Mouse (Mus musculus) kidney, adult 2 months (tissue): ENCODE measurements around the gene Chid1. TPM values are rescaled to one million over a fixed set of nuclear protein-coding genes. Genes with fewer than 3 reads are reported as not detected.
A peak's percentile ranks its signal among the peaks of the same experiment; 100 is the strongest.

Experiments used
- DNase-seq: peaks from one replicate; pipeline ENCODE4 v3.0.0; 2021
- H3K27ac ChIP-seq: fragments of 200-500 bp; 2 replicates; pipeline ENCODE4 v1.5.1; 2012; ENCODE audit warnings: low read depth, low read length, control low read depth, inconsistent platforms; ENCODE audit not compliant: insufficient read depth
- H3K27me3 ChIP-seq: fragments of 200-500 bp; replicated peaks from 2 replicates; pipeline ENCODE4 v1.6.1; 2012; ENCODE audit warnings: mild to moderate bottlenecking, moderate library complexity, low read length, inconsistent platforms; ENCODE audit not compliant: control insufficient read depth, insufficient read depth
- H3K36me3 ChIP-seq: fragments of 200-500 bp; 2 replicates; pipeline ENCODE4 v1.6.1; 2012; ENCODE audit warnings: mild to moderate bottlenecking, moderate library complexity, low read length, inconsistent platforms; ENCODE audit not compliant: control insufficient read depth, insufficient read depth
- H3K4me1 ChIP-seq: fragments of 200-500 bp; 2 replicates; pipeline ENCODE4 v1.6.1; 2011; ENCODE audit warnings: low read length; ENCODE audit not compliant: control insufficient read depth, insufficient read depth
- H3K4me3 ChIP-seq: fragments of 200-500 bp; 2 replicates; pipeline ENCODE4 v1.5.1; 2011; ENCODE audit warnings: mild to moderate bottlenecking, low read depth, low read length, control low read depth; ENCODE audit not compliant: insufficient read depth
- CTCF ChIP-seq: fragments of 200-500 bp; conservative IDR thresholded peaks from 2 replicates; pipeline ENCODE4 v1.5.1; 2011; ENCODE audit warnings: low read depth, mild to moderate bottlenecking, control low read depth, low read length, moderate library complexity, mixed read lengths; ENCODE audit not compliant: insufficient read depth, insufficient read length
- POLR2A ChIP-seq: fragments of 200-500 bp; IDR thresholded peaks from one replicate; pipeline ENCODE4 v1.6.1; 2011; ENCODE audit warnings: low read depth, low read length, control low read depth
- WGBS: fragments of 180-500 bp; shearing (Covaris S2); methylation state at CpG from one replicate; pipeline ENCODE4 v1.1.7; 2018; 5-methylcytosine and 5-hydroxymethylcytosine counted together
- polyA plus RNA-seq: library from polyadenylated mRNA; depleted of rRNA; stranded (reverse); fragments of >200 nt; gene quantifications from 2 replicates; pipeline ENCODE4 v1.2.3, GENCODE M21; 2012

The Chid1 gene
- polyA plus RNA-seq, 1 experiment, result 35.6 TPM

DNA sequence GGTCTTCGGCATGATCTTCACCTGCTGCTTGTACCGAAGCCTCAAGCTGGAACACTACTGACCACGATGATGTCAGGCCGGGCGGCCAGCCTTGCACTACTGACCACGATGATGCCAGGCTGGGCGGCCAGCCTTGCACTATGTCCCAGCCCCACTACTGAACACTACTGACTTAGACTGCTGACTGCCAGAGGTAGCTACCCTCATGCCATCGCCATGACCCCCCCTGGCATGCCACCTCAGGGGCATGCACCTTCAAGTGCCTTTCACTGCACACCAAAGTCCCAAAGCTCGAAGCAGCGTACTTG is 69.1 kb downstream of the Chid1 start:
- Histone ChIP-seq H3K4me1 (peaks cover 39% of the 10 kb centered on the region), H3K4me3 (no peak overlapping the region), H3K27me3 (no peaks in the 10 kb centered on the region), H3K36me3 (no peaks in the 10 kb centered on the region), H3K27ac (no peak overlapping the region)
- TF ChIP-seq CTCF, result no peak
- TF ChIP-seq POLR2A, result no peak
- DNase-seq, result no peak
- WGBS, result 84% methylated on average over 10 of the region's 10 CpGs

DNA sequence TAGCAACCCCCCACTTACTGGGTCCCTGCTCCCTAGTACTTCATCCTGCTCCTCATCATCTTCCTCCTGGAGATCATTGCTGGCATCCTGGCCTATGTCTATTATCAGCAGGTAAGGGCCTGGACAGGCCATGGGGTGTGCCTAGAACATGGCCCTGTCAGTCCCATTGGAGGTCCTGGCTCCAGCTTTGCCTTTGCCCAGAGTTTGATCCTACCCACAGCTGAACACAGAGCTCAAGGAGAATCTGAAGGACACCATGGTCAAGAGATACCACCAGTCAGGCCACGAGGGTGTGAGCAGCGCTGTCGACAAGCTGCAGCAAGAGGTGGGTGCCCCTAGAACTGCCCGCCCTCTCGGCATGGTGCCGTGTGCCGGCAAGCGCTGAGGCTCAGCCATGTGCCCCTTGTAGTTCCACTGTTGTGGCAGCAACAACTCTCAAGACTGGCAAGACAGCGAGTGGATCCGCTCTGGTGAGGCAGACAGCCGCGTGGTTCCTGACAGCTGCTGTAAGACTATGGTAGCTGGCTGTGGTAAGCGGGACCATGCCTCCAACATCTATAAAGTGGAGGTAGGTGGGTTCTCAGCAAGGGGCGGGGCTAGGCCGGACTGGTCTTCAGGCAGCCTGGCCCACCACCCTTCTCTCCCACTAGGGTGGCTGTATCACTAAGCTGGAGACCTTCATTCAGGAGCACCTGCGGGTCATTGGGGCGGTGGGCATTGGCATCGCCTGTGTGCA is 69.6 kb downstream of the Chid1 start:
- H3K36me3 ChIP-seq, result no peaks in the 10 kb centered on the region
- no peak for TF ChIP-seq CTCF
- TF ChIP-seq POLR2A, result no peak
- WGBS, result 85% methylated on average over 18 of the region's 18 CpGs
- DNase-seq, result no peak
- peaks cover 39% of the 10 kb centered on the region for H3K4me1 ChIP-seq
- H3K27ac ChIP-seq, result no peak overlapping the region
- H3K4me3 ChIP-seq, result no peak overlapping the region
- H3K27me3 ChIP-seq, result no peaks in the 10 kb centered on the region

DNA sequence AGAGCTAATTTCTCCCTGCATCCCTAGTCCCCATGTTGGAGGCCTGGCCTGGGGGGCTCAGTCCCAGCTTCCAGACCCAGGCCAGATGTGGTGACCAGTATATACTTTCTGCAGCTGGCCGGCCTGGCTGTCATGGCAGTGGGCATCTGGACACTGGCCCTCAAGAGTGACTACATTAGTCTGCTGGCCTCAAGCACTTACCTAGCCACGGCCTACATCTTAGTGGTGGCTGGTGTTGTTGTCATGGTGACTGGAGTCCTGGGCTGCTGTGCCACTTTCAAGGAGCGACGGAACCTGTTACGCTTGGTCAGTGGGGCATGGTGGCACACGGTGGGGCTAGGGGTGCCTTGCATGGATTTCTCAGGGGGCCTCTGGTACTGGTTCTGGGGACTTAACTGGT is 70.3 kb downstream of the Chid1 start:
- peak; percentile 54 for DNase-seq
- 52% methylated on average over 6 of the region's 6 CpGs for WGBS
- no peak overlapping the region for H3K4me3 ChIP-seq
- TF ChIP-seq POLR2A (no peak), CTCF (no peak)
- no peaks in the 10 kb centered on the region for H3K27me3 ChIP-seq
- H3K36me3 ChIP-seq, result no peaks in the 10 kb centered on the region
- H3K4me1 ChIP-seq, result peaks cover 38% of the 10 kb centered on the region
- H3K27ac ChIP-seq, result peak overlapping the region; percentile 98

DNA sequence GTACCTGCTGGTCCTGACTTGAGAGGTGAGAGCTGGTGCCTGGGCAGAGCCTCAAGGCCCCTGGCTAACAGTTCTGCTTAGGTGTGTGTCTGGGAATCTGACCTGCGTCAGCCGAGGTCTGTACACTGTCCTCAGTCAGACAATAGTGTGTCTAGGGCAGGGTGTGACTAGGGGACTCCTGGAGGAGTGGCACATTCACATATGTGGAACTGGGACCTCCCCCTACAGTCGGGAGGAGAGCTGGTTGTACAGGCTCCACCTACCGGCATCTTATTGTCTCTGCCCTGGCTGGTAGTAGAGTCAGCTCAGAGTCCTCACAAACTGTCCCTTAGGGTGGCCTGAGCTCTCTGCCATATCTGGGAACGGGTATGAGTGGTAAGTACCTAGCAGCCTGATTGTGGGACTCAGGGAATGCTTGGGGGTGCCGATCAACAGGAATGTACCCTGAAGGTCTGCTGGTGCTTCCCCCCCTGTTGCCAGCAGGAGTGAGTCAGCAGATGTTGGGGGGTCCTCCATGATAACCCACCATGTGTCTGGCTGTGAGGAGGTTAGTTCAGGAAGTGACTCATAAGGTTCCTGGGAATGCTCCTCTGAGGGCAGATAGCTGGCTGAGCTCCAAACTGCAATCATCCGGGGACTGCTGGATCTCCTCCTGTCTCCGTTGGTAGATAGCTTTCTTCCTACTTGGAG is 71.0 kb downstream of the Chid1 start:
- Histone ChIP-seq H3K36me3 (no peaks in the 10 kb centered on the region), H3K27me3 (no peaks in the 10 kb centered on the region), H3K4me1 (peaks cover 31% of the 10 kb centered on the region), H3K4me3 (peak overlapping the region; percentile 99), H3K27ac (peak overlapping the region; percentile 98)
- TF ChIP-seq POLR2A (no peak), CTCF (peak; percentile 44; the same call in 1 of the 2 replicates)
- 4% methylated on average over 8 of the region's 8 CpGs for WGBS
- peak; percentile 82 for DNase-seq

DNA sequence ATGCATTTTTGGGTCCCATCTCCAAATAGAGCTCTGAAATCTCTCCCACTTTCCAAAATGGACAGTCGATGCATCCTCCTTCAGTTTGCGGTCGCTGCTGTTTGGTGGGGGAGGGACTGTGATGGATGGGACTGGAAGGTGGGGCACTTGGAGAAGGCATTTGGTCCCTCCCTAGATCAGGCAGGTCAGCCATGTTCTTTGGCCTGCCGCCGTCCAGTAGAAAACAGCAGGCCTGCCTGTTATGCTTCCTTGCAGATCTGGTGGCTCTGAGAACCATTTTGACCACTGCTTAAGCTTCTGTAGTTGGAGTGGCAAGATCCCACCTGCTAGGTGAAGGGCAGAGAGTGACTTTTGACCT is 71.5 kb downstream of the Chid1 start:
- peak; percentile 54 for DNase-seq
- Histone ChIP-seq H3K27me3 (no peaks in the 10 kb centered on the region), H3K4me3 (peak overlapping the region; percentile 99), H3K27ac (peak overlapping the region; percentile 98), H3K4me1 (peaks cover 26% of the 10 kb centered on the region), H3K36me3 (no peaks in the 10 kb centered on the region)
- TF ChIP-seq CTCF, result no peak
- TF ChIP-seq POLR2A, result no peak
- WGBS, result 15% methylated on average over 5 of the region's 5 CpGs

DNA sequence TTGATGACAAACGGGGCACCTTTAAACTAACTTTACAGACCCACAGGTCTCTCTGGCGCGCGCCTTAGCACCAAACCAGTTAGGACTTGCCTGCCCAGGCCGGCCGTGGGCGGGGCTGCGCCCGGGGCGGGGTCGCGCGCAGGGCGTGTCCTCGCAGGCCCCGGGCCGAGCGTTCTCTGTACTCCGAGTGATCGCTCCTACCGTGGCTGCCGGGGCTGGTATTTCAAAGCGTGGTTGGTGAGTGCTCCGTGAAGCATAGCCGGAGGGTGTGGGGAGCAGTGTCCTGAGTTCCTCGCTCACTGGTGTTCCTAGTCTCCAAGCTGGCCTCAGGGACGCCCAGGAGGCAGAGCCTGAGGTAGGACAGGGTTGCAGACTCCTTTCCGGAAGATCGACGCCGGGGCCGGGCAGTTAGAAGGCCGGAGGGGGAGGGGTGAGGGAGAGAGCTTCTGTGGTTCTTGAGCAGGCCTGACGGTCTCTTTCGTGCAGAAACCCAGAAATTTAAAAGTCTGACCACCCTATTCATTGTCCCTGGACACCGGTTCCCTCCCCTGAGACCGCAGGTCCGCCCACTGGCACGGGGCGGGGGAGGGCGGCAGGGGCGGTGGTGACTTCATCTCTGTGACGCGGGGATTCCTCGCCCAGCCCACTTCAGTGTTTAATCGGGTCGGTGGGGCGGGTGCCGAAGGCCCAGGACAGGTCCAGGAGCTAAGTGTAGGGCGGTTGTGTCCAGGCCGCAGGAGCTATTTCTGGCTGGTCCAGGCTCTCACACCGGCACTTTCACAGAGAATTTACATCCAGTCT is 72.2 kb downstream of the Chid1 start, which contains the start of gene Cd151:
Cd151 (plus strand) TSS at position 163 of the 801 bp plus-strand sequence.
- H3K27me3 ChIP-seq, result no peaks in the 10 kb centered on the region
- peaks cover 30% of the 10 kb centered on the region for H3K4me1 ChIP-seq
- peak; percentile 97 for DNase-seq
- under 1% methylated on average over 52 of the region's 52 CpGs for WGBS
- TF ChIP-seq CTCF, result no peak
- TF ChIP-seq POLR2A, result peak; percentile 70
- H3K36me3 ChIP-seq, result no peaks in the 10 kb centered on the region
- peak within 1 kb of the TSS; percentile 98 for H3K27ac ChIP-seq
- H3K4me3 ChIP-seq, result peak within 1 kb of the TSS; percentile 99
